Mouse (Mus musculus): ENCODE data around the gene Itgad. TPM values are rescaled to one million over a fixed set of nuclear protein-coding genes. Genes with fewer than 3 reads are reported as not detected.

Gene Itgad
- 3.2 TPM for total RNA-seq (2023)

GRCm38 (mm10) chr7:128154076-128154475 is at the start of gene Itgad:
TSS of gene Itgad (plus strand) at chr7:128154376.

GRCm38 (mm10) chr7:128128741-128129720 is 25.1 kb upstream of the Itgad start, which contains the start of gene Itgax:
TSS of gene Itgax (plus strand) at chr7:128129547.

GRCm38 (mm10) chr7:128206152-128206551 is 52.0 kb downstream of the Itgad start, which contains the start of gene Cox6a2:
TSS of gene Cox6a2 (minus strand) at chr7:128206387.

GRCm38 (mm10) chr7:128236856-128237592 is 82.8 kb downstream of the Itgad start, which contains the start of gene Armc5:
TSS of gene Armc5 (plus strand) at chr7:128237342.

GRCm38 (mm10) chr7:128237927-128238778 is 84.0 kb downstream of the Itgad start, which contains the start of gene 9130023H24Rik:
TSS of gene 9130023H24Rik (minus strand) at chr7:128238031.

GRCm38 (mm10) chr7:128246496-128247391 is 92.6 kb downstream of the Itgad start, which contains the start of gene Tgfb1i1:
TSS of gene Tgfb1i1 (plus strand) at chr7:128246812.

GRCm38 (mm10) chr7:128265411-128265810 is 111.2 kb downstream of the Itgad start, which contains the start of gene Slc5a2:
TSS of gene Slc5a2 (plus strand) at chr7:128265657.

Other genes with a start within 250 kb of the Itgad start
- 41.4 TPM for gene Kat8, start 241.9 kb upstream of the Itgad start, total RNA-seq (2023)
- not detected for gene Prss8, start 224.3 kb upstream of the Itgad start, total RNA-seq (2023)
- gene Prss36, start 207.7 kb upstream of the Itgad start, total RNA-seq (2023) = 1.0 TPM
- 801 TPM for gene Fus, start 186.9 kb upstream of the Itgad start, total RNA-seq (2023)
- 44.5 TPM for gene Pycard, start 160.5 kb upstream of the Itgad start, total RNA-seq (2023)
- 1.2 TPM for gene Trim72, start 150.4 kb upstream of the Itgad start, total RNA-seq (2023)
- 3.2 TPM for gene Itgam, start 91.7 kb upstream of the Itgad start, total RNA-seq (2023)
- not detected for gene Gm49368, start 91.7 kb upstream of the Itgad start, total RNA-seq (2023)
- 5.7 TPM for gene Itgax, start 24.8 kb upstream of the Itgad start, total RNA-seq (2023)
- gene Cox6a2, start 52.0 kb downstream of the Itgad start, total RNA-seq (2023) = not detected
- gene Armc5, start 83.0 kb downstream of the Itgad start, total RNA-seq (2023) = 25.5 TPM
- 3.2 TPM for gene 9130023H24Rik, start 83.7 kb downstream of the Itgad start, total RNA-seq (2023)
- gene Tgfb1i1, start 92.4 kb downstream of the Itgad start, total RNA-seq (2023) = 4.3 TPM
- gene Slc5a2, start 111.3 kb downstream of the Itgad start, total RNA-seq (2023) = not detected
- 27.6 TPM for gene BC017158, start 143.8 kb downstream of the Itgad start, total RNA-seq (2023)